In the genomic region with DNA sequence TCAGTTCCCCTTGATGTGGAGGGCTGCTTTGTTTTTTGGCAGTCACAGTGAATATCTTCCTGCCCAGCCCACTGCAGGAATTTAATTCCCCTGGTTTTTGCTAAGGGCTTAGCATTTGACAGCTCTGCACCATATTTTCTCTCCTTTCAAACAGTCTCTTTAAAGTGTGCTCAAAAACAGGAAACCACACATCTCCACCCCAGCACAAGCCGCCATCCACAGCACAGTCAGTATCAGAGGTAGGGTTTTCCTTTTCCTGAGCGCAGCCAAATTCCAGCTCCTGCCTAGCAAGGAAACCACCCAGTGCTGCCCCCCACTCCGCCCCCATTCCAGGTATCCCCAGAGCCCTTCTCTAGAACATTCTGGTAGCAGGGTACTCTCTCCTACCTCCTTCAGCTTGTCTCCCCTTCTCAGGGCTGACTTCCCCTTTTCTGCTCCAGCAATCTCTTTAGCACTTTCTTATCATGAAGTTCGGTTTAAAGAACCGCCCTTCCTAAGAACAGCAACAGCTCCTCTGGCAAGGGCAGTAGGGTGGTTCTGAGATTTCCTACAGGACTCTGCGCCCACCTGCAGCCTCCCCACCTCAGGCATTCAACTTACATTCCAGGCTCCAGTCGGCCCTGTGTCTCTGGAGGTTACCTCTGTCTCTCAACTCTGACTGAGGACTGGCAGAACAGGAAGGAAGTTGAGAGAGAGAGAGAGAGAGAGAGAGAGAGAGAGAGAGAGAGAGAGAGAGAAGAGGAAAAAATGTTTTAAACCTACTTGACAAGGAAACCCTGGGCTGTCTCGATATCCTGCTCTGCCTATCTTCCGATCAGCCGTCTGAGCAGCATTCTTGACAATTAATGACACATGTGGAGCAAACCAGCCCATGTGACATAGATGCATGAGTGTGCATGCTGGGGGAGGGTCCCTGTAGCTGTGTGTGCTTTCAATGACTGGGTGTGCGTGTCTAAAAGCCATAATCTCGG, we compare ENCODE assay signal across 8 mouse cellular contexts. TPM values are rescaled to one million over a fixed set of nuclear protein-coding genes. Genes with fewer than 3 reads are reported as not detected.
DNase-seq lines count a peak whose midpoint lies in the region; ATAC-seq lines count a peak whose summit lies in the region.

A gene (minus strand): TSS at position 849 of the 971 bp plus-strand sequence.

- H3K4me2 ChIP-seq in heart, embryonic 13.5 days = peak within 1 kb of the TSS; percentile 62
- H3K4me2 ChIP-seq in kidney, embryonic 16.5 days (replicated peaks; ENCODE audit: low read depth, low read length) = peak within 1 kb of the TSS; percentile 44

- H3K9me3 ChIP-seq in heart, embryonic 13.5 days = no peaks in the 10 kb centered on the region
- H3K9me3 ChIP-seq in kidney, embryonic 16.5 days (ENCODE audit: low read length) = no peaks in the 10 kb centered on the region

- no peaks in the 10 kb centered on the region for H3K27me3 ChIP-seq in heart, embryonic 13.5 days (replicated peaks)
- H3K27me3 ChIP-seq in kidney, embryonic 16.5 days (ENCODE audit: insufficient read depth, low read length) = no peaks in the 10 kb centered on the region

- peak; percentile 68 for ATAC-seq in CD4-positive, CD25-positive, alpha-beta regulatory T cell, adult 4 months
- no peak for ATAC-seq in heart, embryonic 13.5 days (ENCODE audit: extremely low read depth, insufficient number of reproducible peaks, low FRiP score, low TSS enrichment)
- peak; percentile 69 for ATAC-seq in kidney, embryonic 16.5 days (ENCODE audit: low FRiP score, low TSS enrichment)

- H3K4me1 ChIP-seq in heart, embryonic 13.5 days = peaks cover 48% of the 10 kb centered on the region
- H3K4me1 ChIP-seq in kidney, embryonic 16.5 days (ENCODE audit: insufficient read depth, low read length) = peaks cover 32% of the 10 kb centered on the region

- H3K36me3 ChIP-seq in heart, embryonic 13.5 days = no peaks in the 10 kb centered on the region
- H3K36me3 ChIP-seq in kidney, embryonic 16.5 days (ENCODE audit: insufficient read depth, low read length) = no peaks in the 10 kb centered on the region

- peak within 1 kb of the TSS; percentile 37 for H3K4me3 ChIP-seq in heart, embryonic 13.5 days
- peak within 1 kb of the TSS; percentile 29 for H3K4me3 ChIP-seq in kidney, embryonic 16.5 days (ENCODE audit: low read length)

- H3K27ac ChIP-seq in heart, embryonic 13.5 days (replicated peaks) = peak within 1 kb of the TSS; percentile 93
- peak within 1 kb of the TSS; percentile 89 for H3K27ac ChIP-seq in kidney, embryonic 16.5 days (ENCODE audit: low read length)

- 20% methylated on average over 12 of the region's 12 CpGs for WGBS in heart, embryonic 13.5 days
- 24% methylated on average over 12 of the region's 12 CpGs for WGBS in kidney, embryonic 16.5 days

- peak within 1 kb of the TSS; percentile 71 for H3K9ac ChIP-seq in heart, embryonic 13.5 days
- H3K9ac ChIP-seq in kidney, embryonic 16.5 days (replicated peaks; ENCODE audit: low read length) = peak within 1 kb of the TSS; percentile 47

- peak; percentile 76 for DNase-seq in 3T3-L1 (ENCODE audit: low read depth, low spot score)
- DNase-seq in embryo, embryonic 10.5 days (ENCODE audit: low spot score) = peak; percentile 42
- peak; percentile 31 to 42 for DNase-seq in lung, postnatal 4 days
- peak; percentile 38 to 71 for DNase-seq in spleen, postnatal 4 days (ENCODE audit: low spot score in 2 of 2)
- DNase-seq in cerebellum, postnatal 4 days (ENCODE audit: low spot score in 2 of 2) = no peak

RNA-seq across cellular contexts. Expression of the gene that starts here (rescaled TPM):
- 1,000 to 10,000 TPM; 2,618 to 2,837 TPM for polyA plus RNA-seq in CD4-positive, CD25-positive, alpha-beta regulatory T cell, adult 4 months (2017; shearing (Covaris generic))
- polyA plus RNA-seq in heart, embryonic 13.5 days (2015; fragmentation: Nextera tagmentation; extraction: Ambion mirVana) = 85.1 and 86.5 TPM in 2 replicates
- 67.6 and 69.5 TPM in 2 replicates for polyA plus RNA-seq in kidney, embryonic 16.5 days (2015; fragmentation: Nextera tagmentation; extraction: Ambion mirVana)

Comparison
In these comparisons a context has a peak if more than half of its experiments do, and no peak if none do; other contexts are left out.
1. RNA of the gene that starts here (polyA plus RNA-seq): 2,618 to 2,837 TPM in CD4-positive, CD25-positive, alpha-beta regulatory T cell, adult 4 months; 85.1 to 86.5 TPM in heart, embryonic 13.5 days and 67.6 to 69.5 TPM in kidney, embryonic 16.5 days; every median in the first group is over 10 times any median in the second.
2. DNase-seq: peak in 3T3-L1 (single experiment), embryo, embryonic 10.5 days (single experiment), lung, postnatal 4 days (2 of 2) and spleen, postnatal 4 days (2 of 2); none in cerebellum, postnatal 4 days (0 of 2).